Mouse (Mus musculus) intestine, embryonic 15.5 days (tissue): Measurements from ENCODE around the gene Hnrnpll. TPM values are rescaled to one million over a fixed set of nuclear protein-coding genes. Genes with fewer than 3 reads are reported as not detected.

Experiments used
- ATAC-seq: fragments of 200-750 bp; cut with Nextera tagmentation; 2 replicates; pipeline ENCODE4 v1.8.0; 2017; ENCODE audit warnings: moderate TSS enrichment, moderate library complexity
- H3K27ac ChIP-seq: fragments of 300-500 bp; sonication (generic); 2 replicates; pipeline ENCODE4 v1.5.1; 2015; ENCODE audit warnings: mild to moderate bottlenecking, inconsistent platforms
- H3K27me3 ChIP-seq: fragments of 300-500 bp; sonication (generic); replicated peaks from 2 replicates; pipeline ENCODE4 v1.6.1; 2015; ENCODE audit warnings: inconsistent platforms
- H3K36me3 ChIP-seq: fragments of 300-500 bp; sonication (generic); 2 replicates; pipeline ENCODE4 v1.6.1; 2015; ENCODE audit warnings: inconsistent platforms
- H3K4me1 ChIP-seq: fragments of 300-500 bp; sonication (generic); replicated peaks from 2 replicates; pipeline ENCODE4 v1.6.1; 2015; ENCODE audit warnings: inconsistent platforms
- H3K4me2 ChIP-seq: fragments of 300-500 bp; sonication (generic); replicated peaks from 2 replicates; pipeline ENCODE4 v1.6.1; 2015; ENCODE audit warnings: mild to moderate bottlenecking, inconsistent platforms
- H3K4me3 ChIP-seq: fragments of 300-500 bp; sonication (generic); replicated peaks from 2 replicates; pipeline ENCODE4 v1.5.1; 2015; ENCODE audit warnings: inconsistent platforms
- H3K9ac ChIP-seq: fragments of 300-500 bp; sonication (generic); 2 replicates; pipeline ENCODE4 v1.6.1; 2015; ENCODE audit warnings: inconsistent platforms
- H3K9me3 ChIP-seq: fragments of 300-500 bp; sonication (generic); 2 replicates; pipeline ENCODE4 v1.6.1; 2016; ENCODE audit warnings: inconsistent platforms
- WGBS: fragments of 180-500 bp; shearing (Covaris S2); methylation state at CpG from one replicate; pipeline ENCODE4 v1.1.7; 2015; 5-methylcytosine and 5-hydroxymethylcytosine counted together
- polyA plus RNA-seq: library from polyadenylated mRNA; unstranded; fragments of >200 nt; fragmentation: Nextera tagmentation; extraction: Ambion mirVana; gene quantifications from 2 replicates; pipeline ENCODE4 v1.2.1, GENCODE M21; 2015

Hnrnpll gene
- 50.0 and 56.5 TPM in 2 replicates for polyA plus RNA-seq

DNA sequence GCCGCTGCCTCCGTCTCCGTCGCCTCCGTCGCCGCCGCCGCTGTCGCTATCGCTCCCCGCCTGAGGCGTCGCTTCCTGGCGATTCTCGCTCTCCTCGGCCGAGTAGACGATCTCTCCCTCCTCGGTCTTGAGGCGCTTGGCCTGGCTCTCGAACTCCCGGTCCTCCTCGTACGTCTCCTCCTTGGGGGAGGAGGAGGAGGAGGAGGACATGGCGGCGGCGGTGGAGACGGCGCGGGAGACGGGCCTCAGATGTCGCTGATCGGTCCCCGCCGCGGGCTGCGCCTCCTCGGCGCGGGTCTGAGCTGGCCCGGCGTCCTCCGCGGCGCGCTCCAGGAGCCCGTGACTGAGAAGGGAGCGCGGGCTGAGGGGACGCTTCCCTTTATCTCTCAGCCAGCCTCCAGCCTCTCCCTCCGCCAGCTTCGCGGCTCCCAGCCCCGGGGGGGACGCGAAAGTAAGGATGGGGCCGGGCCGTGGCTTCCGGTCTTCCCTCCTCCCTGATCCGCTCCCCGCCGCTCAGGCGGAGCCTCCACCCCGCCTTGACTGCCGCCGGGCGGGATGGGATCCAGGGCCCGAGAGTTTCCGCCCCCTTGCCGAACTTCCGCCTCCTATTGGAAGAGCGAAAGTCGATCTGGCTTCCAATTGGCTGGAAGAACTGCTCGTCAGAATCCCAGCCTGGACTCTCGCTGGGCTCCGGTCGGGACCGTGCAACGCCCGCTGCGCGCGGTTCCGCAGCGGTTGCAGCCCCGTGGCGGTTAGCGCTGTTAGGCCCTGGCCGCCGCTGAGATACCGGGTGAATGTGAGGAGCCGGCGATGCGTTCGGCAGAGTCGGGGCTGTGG, at the start of gene Hnrnpll:
Hnrnpll (minus strand) TSS at position 552 of the 837 bp plus-strand sequence.
- Histone ChIP-seq H3K9ac (peak within 1 kb of the TSS; percentile 88), H3K27ac (peak within 1 kb of the TSS; percentile 100), H3K9me3 (no peaks in the 10 kb centered on the region), H3K4me2 (peak within 1 kb of the TSS; percentile 67), H3K4me1 (peaks cover 2% of the 10 kb centered on the region; the same call in 1 of the 2 replicates), H3K4me3 (peak within 1 kb of the TSS; percentile 78), H3K27me3 (no peaks in the 10 kb centered on the region), H3K36me3 (no peaks in the 10 kb centered on the region)
- ATAC-seq = peak; percentile 99
- under 1% methylated on average over 84 of the region's 97 CpGs for WGBS

GRCm38 (mm10) chr17:80105348-80105978, 43.3 kb upstream of the Hnrnpll start:
- Histone ChIP-seq H3K27me3 (no peaks in the 10 kb centered on the region), H3K9me3 (no peaks in the 10 kb centered on the region), H3K36me3 (no peaks in the 10 kb centered on the region), H3K27ac (no peak overlapping the region), H3K4me2 (no peak overlapping the region), H3K4me3 (no peak overlapping the region), H3K9ac (no peak overlapping the region), H3K4me1 (no peaks in the 10 kb centered on the region)
- ATAC-seq = no peak
- WGBS = 71% methylated on average over 10 of the region's 10 CpGs

DNA sequence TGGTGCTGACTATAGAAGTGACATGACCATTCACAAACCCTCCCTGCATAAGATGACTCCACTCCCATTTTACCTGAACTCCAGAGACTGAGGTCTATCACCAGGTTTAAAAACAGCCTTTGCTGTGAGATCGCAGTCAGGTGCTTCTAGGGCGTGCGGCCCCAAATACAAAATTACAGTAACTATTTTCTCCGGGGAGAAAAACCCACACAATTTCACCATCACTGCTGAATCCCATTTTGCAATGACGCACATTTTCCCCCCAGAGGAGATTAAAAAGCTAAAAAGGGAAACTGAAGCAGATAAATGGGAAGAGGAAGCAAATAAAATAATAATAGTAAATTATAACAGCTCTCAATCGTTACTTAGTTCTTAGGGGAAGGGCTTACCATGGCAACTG, 37.7 kb upstream of the Hnrnpll start:
- Histone ChIP-seq H3K27me3 (no peaks in the 10 kb centered on the region), H3K27ac (no peak overlapping the region), H3K4me1 (peaks cover 9% of the 10 kb centered on the region; the same call in 1 of the 2 replicates), H3K36me3 (no peaks in the 10 kb centered on the region), H3K4me3 (no peak overlapping the region), H3K9ac (no peak overlapping the region), H3K4me2 (no peak overlapping the region), H3K9me3 (no peaks in the 10 kb centered on the region)
- ATAC-seq = no peak
- WGBS = 74% methylated on average over 6 of the region's 6 CpGs

DNA sequence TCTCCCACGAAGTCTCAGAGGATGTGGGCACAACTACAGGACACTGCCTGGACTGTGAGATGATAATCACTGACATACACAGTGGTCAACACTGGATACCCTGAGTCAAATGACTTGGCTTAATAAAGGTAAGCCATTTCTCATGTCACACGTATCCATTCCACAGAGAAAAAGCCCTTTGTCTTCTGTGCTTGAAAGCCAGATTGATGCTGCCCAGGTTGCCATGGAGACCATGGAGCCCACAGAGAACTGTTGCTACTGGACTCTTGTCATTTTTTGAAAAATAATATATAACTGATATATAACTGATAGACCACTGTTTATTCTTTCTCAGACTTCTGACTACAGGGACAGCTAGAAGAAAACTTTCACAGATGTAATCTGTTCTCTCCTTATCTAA, 35.1 kb upstream of the Hnrnpll start:
- Histone ChIP-seq H3K27ac (no peak overlapping the region), H3K27me3 (no peaks in the 10 kb centered on the region), H3K4me2 (no peak overlapping the region), H3K9me3 (no peaks in the 10 kb centered on the region), H3K4me1 (peaks cover 9% of the 10 kb centered on the region; the same call in 1 of the 2 replicates), H3K4me3 (no peak overlapping the region), H3K9ac (no peak overlapping the region), H3K36me3 (no peaks in the 10 kb centered on the region)
- 40% methylated on average over 2 of the region's 2 CpGs for WGBS
- no peak for ATAC-seq

- Histone ChIP-seq H3K4me1 (peaks cover 9% of the 10 kb centered on the region; the same call in 1 of the 2 replicates), H3K27ac (no peak overlapping the region), H3K4me2 (no peak overlapping the region), H3K9me3 (no peaks in the 10 kb centered on the region), H3K4me3 (no peak overlapping the region), H3K36me3 (no peaks in the 10 kb centered on the region), H3K27me3 (no peaks in the 10 kb centered on the region), H3K9ac (no peak overlapping the region)
- ATAC-seq = no peak
- WGBS = 76% methylated on average over 8 of the region's 8 CpGs
Observed at GRCm38 (mm10) chr17:80096720-80097114, 34.6 kb upstream of the Hnrnpll start.

DNA sequence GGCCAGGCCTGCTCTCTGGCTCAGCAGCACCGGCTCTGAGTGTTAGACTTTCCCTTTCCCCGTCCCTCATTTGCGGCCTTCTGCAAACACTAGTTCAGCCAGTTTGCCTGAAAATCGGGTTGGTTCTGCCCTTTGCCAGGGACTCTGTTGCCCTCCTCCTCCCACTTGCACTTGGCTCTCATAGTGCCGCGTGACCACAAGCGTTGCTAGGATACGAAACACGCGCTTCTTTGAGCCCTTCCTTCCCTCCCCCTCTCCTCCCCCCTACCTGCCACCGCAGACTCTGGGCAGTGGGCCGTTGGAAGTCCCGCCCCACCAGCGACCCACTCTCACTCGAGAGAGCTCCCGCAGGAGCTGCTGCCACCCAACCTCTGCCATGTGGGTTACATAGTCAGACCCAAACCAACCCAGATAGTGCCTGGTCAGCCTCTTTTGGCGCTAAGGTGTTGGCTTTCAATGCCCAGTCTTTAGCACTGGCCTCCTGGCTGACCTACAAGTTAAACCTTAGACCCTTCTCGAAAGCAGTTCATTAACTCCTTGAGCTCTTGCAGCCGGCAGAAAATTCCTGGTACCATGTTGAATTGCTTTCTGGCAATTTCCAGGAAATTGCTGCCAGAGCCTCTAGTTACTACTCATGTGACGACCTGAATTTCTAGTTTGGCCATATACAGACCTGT, 34.0 kb upstream of the Hnrnpll start:
- H3K9me3 ChIP-seq = no peaks in the 10 kb centered on the region
- ATAC-seq = peak; percentile 90
- no peaks in the 10 kb centered on the region for H3K27me3 ChIP-seq
- peak overlapping the region; percentile 19 for H3K4me3 ChIP-seq
- H3K4me2 ChIP-seq = peak overlapping the region; percentile 52
- WGBS = 11% methylated on average over 20 of the region's 20 CpGs
- H3K36me3 ChIP-seq = no peaks in the 10 kb centered on the region
- H3K27ac ChIP-seq = no peak overlapping the region
- H3K9ac ChIP-seq = peak overlapping the region; percentile 14; the same call in 1 of the 2 replicates
- H3K4me1 ChIP-seq = peaks cover 9% of the 10 kb centered on the region; the same call in 1 of the 2 replicates

GRCm38 (mm10) chr17:80095254-80095899, 33.2 kb upstream of the Hnrnpll start:
- 78% methylated on average over 9 of the region's 9 CpGs for WGBS
- peak overlapping the region; percentile 19 for H3K4me3 ChIP-seq

DNA sequence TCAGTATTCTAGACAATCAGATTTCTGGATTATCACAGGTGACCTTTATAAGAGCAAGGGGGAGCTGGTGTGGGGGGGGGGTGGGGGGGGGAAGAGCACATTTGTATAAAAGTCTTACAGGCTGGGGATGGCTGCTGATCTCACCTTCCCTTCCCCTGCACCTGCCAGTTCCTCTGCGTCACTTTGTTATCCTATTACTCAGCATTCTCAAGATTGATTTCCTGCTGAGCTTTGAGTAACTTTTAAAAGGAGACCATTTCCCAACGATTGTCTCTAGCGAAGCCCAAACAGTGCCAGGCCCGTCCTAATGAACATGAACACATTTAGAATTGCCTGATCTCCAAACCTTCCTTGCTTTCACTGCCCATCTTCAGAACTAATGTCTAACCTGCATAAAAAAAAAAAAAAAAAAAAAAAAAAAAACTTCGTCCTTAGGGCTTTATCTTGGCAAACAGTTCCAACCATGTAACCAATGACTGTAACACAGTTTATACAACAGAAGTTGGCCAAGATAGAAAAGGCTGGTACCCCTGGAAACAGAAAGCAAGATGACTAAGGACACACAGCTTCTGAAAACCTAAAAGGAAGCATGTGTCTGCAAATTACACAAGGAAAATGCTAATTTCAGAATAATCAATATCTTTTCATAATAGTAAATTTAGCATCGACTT, 29.9 kb upstream of the Hnrnpll start:
- H3K4me2 ChIP-seq = no peak overlapping the region
- H3K9ac ChIP-seq = no peak overlapping the region
- H3K27ac ChIP-seq = no peak overlapping the region
- peaks cover 9% of the 10 kb centered on the region; the same call in 1 of the 2 replicates for H3K4me1 ChIP-seq
- H3K9me3 ChIP-seq = no peaks in the 10 kb centered on the region
- H3K27me3 ChIP-seq = no peaks in the 10 kb centered on the region
- 49% methylated on average over 6 of the region's 6 CpGs for WGBS
- no peak overlapping the region for H3K4me3 ChIP-seq
- no peak for ATAC-seq
- H3K36me3 ChIP-seq = no peaks in the 10 kb centered on the region

More at GRCm38 (mm10) chr17:80095254-80095899, 33.2 kb upstream of the Hnrnpll start:
- Histone ChIP-seq H3K27me3 (no peaks in the 10 kb centered on the region), H3K36me3 (no peaks in the 10 kb centered on the region), H3K9me3 (no peaks in the 10 kb centered on the region), H3K4me2 (peak overlapping the region; percentile 52), H3K27ac (no peak overlapping the region), H3K9ac (0 out of 2 replicates have a peak overlapping the region, but pooled peaks have one; percentile 14), H3K4me1 (peaks cover 9% of the 10 kb centered on the region; the same call in 1 of the 2 replicates)
- ATAC-seq = peak; percentile 29

DNA sequence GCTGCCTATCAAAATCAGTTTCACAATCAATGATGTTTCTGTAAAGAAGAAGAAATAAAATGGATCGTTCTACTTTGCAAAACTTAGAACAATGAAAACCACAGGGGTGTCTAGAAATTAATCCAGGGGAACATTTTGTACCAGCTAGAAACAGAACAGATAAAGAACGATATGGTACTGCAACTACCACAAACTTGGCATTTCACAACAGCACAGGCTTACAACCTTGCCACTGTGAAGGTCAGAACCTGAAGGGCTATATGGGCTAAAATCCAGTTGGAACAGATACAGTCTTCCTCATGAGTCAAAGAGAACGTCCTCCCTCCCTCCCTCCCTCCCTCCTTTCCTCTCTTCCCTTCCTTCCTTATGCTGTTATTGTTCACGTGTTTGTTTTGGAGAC, 28.4 kb upstream of the Hnrnpll start:
- WGBS = 69% methylated on average over 4 of the region's 4 CpGs
- ATAC-seq = no peak

GRCm38 (mm10) chr17:80088168-80088567, 26.0 kb upstream of the Hnrnpll start:
- Histone ChIP-seq H3K27me3 (no peaks in the 10 kb centered on the region), H3K9me3 (no peaks in the 10 kb centered on the region), H3K36me3 (no peaks in the 10 kb centered on the region), H3K27ac (no peak overlapping the region), H3K4me2 (no peak overlapping the region), H3K4me3 (no peak overlapping the region), H3K4me1 (no peaks in the 10 kb centered on the region), H3K9ac (no peak overlapping the region)
- no peak for ATAC-seq
- 90% methylated on average over 3 of the region's 3 CpGs for WGBS

More for the DNA sequence above, 28.4 kb upstream of the Hnrnpll start:
- H3K27ac ChIP-seq = no peak overlapping the region
- H3K4me2 ChIP-seq = no peak overlapping the region
- peaks cover under 1% of the 10 kb centered on the region; the same call in 1 of the 2 replicates for H3K4me1 ChIP-seq
- no peaks in the 10 kb centered on the region for H3K9me3 ChIP-seq
- H3K9ac ChIP-seq = no peak overlapping the region
- no peak overlapping the region for H3K4me3 ChIP-seq
- H3K36me3 ChIP-seq = no peaks in the 10 kb centered on the region
- H3K27me3 ChIP-seq = no peaks in the 10 kb centered on the region

GRCm38 (mm10) chr17:80086591-80086990, 24.5 kb upstream of the Hnrnpll start:
- Histone ChIP-seq H3K36me3 (no peaks in the 10 kb centered on the region), H3K4me1 (no peaks in the 10 kb centered on the region), H3K4me2 (no peak overlapping the region), H3K4me3 (no peak overlapping the region), H3K27me3 (no peaks in the 10 kb centered on the region), H3K9me3 (no peaks in the 10 kb centered on the region), H3K9ac (no peak overlapping the region), H3K27ac (no peak overlapping the region)
- ATAC-seq = no peak
- WGBS = 82% methylated on average over 11 of the region's 11 CpGs
